Mouse (Mus musculus) heart, adult 8-10 months (tissue): Measurements from ENCODE around the gene Mpl. TPM values are rescaled to one million over a fixed set of nuclear protein-coding genes. Genes with fewer than 3 reads are reported as not detected.

Source experiments
- DNase-seq: peaks from one replicate; pipeline ENCODE4 v3.0.0; 2022; ENCODE audit warnings: low spot score
- total RNA-seq, 4 experiments: library from RNA; stranded (reverse); gene quantifications; 2 replicates each; pipeline ENCODE4 v1.2.4; 2022

The Mpl gene
- under 1 TPM; 0.41 to 0.97 (median 0.51) TPM for total RNA-seq

- no peak for DNase-seq
Observed at GRCm38 (mm10) chr4:118457345-118457975, at the start of gene Mpl. Mpl (minus strand) TSS chr4:118457513.

GRCm38 (mm10) chr4:118505551-118505950, 48.2 kb upstream of the Mpl start:
- peak; percentile 41 for DNase-seq

DNA sequence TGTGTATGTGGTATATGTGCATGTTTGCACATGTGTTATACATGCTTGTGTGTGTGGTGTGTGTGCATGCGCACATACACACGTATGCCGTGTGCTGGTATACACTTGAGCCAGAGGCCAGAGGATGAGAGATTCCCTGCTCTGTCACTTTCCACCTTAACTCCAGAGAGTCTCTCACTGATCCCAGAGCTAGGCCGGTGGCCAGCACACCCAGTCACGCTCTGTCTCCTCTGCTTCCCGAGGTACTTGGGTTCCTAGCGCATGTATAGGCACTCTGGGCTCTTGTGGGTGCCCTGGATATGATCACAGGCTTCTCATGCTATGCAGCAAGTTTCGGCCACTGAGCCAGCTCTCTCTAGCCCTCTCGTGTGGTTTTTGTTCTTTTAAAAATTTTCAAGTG, 43.5 kb upstream of the Mpl start:
- DNase-seq = no peak

DNA sequence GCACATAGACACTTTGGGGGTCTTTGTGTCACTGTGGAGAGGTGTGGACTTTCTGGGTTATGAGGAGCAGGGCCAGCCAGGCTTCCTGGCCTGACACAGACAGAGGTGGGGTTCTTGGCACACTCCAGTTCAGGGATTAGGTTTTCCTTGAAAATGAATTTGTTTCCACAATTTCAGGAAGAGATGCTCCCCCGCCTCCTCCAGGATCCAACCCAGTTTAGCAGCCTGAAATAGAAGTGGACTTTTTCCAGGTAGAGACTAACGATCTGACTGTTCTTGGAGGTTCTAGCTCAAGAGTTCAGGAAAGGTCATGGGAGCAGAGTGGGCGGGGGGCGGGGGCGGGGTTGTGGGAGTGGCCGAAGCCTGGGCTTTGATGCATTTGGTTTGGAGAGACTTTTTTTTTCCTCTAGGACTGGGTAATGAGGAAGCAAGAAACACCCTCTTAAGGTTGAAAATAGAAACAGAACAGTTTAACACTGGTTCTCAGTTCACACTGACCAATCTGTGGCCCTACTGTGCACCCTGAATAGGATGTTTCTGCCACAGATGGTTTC, 42.9 kb upstream of the Mpl start:
- DNase-seq = peak; percentile 84

GRCm38 (mm10) chr4:118490461-118490860, 33.1 kb upstream of the Mpl start:
- DNase-seq = no peak

- peak; percentile 88 for DNase-seq
Observed at GRCm38 (mm10) chr4:118489717-118490132, 32.4 kb upstream of the Mpl start, which contains the start of gene Tie1. Tie1 (minus strand) TSS chr4:118490061.

- DNase-seq = no peak
Observed at GRCm38 (mm10) chr4:118476773-118477530, 19.6 kb upstream of the Mpl start.

- no peak for DNase-seq
Observed at GRCm38 (mm10) chr4:118472687-118473086, 15.4 kb upstream of the Mpl start.

DNA sequence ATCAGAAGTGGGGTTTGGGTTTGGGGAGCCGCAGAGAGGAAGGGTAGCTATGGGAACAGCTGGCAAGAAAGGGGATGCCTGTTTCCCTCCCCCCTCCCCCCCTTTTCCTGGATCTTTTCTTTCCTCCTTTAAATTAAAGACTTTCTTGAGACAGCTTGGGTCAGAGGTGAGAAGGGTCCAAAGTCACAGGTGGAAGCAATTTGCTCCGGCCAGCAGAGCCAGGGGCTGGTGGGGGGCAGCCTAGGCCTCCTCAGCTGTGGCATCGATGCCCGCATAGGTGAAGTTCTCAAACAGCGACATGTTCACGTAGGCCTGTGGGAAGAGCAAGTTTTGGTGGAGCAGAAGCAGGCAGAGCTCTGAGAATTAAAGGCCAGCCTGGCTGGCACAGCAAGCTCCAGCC, 14.0 kb upstream of the Mpl start:
- DNase-seq = no peak

DNA sequence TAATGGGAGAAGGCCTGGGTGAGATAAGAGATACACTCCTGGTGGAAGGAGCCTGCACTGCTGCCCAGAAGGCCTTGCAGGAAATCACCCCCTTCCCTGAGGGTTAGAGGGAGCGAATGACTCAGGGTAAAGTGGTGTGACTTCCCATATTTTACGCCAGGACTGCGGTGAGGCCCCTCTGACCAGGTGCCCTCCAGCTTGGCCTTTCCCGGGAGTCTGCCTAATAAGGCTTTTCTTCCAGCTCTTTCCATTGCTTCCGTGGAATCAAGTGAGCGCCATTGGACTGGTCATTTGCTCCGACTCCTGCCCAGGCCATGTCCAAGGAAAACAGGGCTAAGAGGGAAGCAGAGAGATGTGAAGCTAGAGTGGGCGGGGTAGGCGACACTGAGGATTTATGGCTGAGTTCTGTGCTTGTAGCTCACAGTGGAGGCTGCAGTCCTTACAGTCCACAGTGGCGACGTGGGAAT, 8.4 kb upstream of the Mpl start:
- no peak for DNase-seq

DNA sequence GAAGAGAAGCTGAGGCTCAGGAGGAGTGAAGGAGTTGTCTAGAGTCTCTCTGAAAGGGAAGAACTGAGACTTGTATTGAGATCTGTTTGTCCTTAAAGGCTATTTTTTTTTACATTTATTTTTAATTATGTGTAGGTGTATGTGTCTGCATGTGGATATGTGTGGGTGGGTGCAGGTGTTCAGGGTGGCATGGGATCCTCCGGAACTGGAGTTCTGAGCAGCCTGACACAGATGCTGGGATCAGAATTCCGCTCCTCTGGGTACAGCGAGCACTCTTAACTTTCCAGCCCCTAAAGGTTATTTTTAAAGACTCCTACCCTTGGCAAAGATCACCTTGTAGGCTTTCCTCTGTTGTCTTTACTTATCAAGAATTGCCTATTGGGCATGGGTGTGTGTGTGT, 7.6 kb upstream of the Mpl start:
- no peak for DNase-seq

DNA sequence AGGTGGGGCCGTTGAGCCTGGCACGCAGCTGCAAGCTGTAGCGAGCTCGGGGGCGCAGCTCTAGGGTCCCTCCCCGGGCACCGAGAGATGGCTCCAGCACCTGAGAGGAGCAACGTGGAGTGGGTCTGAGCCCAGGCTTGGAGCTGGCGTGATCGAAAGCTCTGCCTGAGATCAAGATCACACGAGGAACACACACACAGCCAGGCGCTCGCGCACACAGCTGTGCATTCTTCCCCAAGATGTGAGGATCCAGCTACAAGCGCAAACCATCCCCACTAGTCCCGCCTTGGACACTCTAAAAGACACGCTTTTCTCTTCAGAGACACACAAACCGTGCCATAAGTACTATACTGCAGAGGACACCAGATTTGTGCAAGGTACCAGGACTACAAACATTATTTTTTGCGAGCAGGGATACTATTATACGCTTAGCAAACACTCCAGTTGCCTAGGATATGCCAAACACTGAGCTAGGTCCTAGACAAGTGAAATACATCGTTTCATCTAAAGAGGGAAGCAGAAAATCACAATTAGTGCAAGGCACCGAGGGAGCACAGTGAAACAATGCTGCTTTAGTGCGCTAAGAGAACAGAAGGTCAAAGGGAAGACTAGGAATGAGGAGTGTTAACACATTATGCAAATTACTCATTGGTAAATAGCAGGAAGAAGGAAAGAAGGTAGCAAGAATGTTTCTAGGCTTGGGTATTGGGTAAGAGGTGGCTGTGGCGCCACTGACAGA, 10.7 kb downstream of the Mpl start:
- no peak for DNase-seq

GRCm38 (mm10) chr4:118445781-118446414, 11.4 kb downstream of the Mpl start:
- peak; percentile 59 for DNase-seq

DNA sequence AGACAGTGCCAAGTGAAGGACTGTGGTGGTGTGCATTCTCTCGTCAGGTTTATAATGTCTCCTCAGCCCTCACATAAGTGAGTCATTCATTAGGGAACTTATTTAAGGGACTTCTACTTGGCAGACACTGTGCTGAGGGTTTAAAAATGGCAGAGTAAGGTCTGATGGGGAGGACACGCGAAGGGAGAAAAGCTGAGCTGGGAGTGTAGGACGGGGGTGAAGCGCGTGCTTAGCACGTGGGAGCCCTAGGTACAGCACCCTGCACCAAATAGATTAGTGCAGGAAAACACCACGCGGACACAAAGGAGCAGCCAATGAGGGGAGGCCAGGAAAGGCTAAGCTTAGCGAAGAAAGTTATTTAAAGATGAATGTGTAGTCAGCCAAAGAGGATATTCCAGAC, 12.2 kb downstream of the Mpl start:
- no peak for DNase-seq

GRCm38 (mm10) chr4:118437829-118438253, 19.5 kb downstream of the Mpl start:
- DNase-seq = peak; percentile 60

- DNase-seq = peak; percentile 93
Observed at GRCm38 (mm10) chr4:118436820-118437603, 20.3 kb downstream of the Mpl start, which contains the start of gene Cdc20. Cdc20 (minus strand) TSS chr4:118437352.

- DNase-seq = no peak
Observed at GRCm38 (mm10) chr4:118432332-118432731, 25.0 kb downstream of the Mpl start.

DNA sequence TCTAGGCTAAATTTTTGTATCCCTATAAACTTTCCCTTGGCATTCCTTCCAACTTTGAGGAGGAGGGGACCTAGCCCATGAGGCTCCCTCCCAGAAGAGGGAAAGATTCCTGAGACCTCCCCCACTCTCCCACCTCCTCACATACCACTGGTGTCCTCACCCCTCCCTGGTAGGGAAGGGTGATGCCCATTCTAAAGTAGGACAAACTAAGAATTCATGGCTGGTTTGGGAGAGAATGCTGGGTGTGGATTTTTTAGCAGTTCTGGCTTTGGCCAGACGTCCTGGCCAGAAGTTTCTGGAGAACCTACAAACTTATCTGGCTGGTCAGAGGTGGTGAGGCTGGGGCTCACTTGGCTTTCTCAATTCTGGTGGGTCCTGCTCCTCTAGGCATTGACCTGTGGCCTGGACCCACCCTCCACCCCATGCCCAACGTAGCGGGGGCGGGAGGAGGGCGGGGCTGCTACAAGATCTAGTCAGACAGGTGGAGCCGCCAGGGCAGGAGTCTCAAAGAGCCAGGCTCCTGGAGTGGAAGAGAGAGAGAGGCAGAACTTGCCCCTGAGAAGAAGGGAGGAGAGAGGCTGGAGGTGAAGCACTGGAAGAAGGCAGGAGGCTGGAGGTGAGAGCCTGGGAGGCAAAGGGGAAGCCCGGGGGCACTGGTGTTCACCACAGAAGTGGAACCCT, 28.0 kb downstream of the Mpl start:
- DNase-seq = no peak

- no peak for DNase-seq
Observed at GRCm38 (mm10) chr4:118428531-118429214, 28.6 kb downstream of the Mpl start.
